Mouse (Mus musculus) heart, adult 18-20 months (tissue): ENCODE measurements around the gene AC141477.1. TPM values are rescaled to one million over a fixed set of nuclear protein-coding genes. Genes with fewer than 3 reads are reported as not detected.

Experiments used
- DNase-seq, 2 experiments: peaks; one replicate each; pipeline ENCODE4 v3.0.0; 2021 to 2022; ENCODE audit warnings: mixed read lengths in 1 of 2
- long read RNA-seq, 2 experiments: library from polyadenylated mRNA; stranded (forward); transcript quantifications; one replicate each; pipeline ENCODE4 v2.0.0; 2021
- total RNA-seq, 2 experiments: library from RNA; stranded (reverse); gene quantifications; 2 replicates each; pipeline ENCODE4 v1.2.3; 2021

The AC141477.1 gene
- total RNA-seq, result not detected
- long read RNA-seq, experiment 1, result 0 reads
- long read RNA-seq, experiment 2, result 0 reads

GRCm38 (mm10) chr10:76440281-76440680 lies at the start of gene AC141477.1:
AC141477.1 (minus strand) TSS chr10:76440444.
- DNase-seq, result no peak

DNA sequence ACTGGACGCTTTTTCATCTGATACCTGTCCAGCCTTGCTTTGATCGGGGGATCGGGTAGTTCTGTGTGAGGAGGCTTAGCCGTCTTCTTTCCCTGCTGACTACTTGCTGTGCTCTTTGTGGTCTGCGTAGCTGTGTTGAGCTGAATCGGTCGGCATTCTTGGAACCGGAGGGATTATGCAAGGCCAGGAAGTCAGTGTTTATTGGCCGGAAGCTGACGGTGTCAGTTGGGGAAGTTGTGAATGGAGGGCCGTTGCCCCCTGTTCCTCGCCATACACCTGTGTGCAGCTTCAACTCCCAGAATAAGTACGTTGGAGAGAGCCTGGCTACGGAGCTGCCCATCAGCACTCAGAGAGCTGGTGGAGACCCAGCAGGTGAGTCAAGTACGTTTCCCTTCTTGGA lies 49.0 kb upstream of the AC141477.1 start:
- no peak for DNase-seq

- no peak for DNase-seq
These were observed 48.0 kb upstream of the AC141477.1 start for GRCm38 (mm10) chr10:76488265-76488664.

- DNase-seq, result no peak
These were observed 46.1 kb upstream of the AC141477.1 start for GRCm38 (mm10) chr10:76486302-76486701.

DNA sequence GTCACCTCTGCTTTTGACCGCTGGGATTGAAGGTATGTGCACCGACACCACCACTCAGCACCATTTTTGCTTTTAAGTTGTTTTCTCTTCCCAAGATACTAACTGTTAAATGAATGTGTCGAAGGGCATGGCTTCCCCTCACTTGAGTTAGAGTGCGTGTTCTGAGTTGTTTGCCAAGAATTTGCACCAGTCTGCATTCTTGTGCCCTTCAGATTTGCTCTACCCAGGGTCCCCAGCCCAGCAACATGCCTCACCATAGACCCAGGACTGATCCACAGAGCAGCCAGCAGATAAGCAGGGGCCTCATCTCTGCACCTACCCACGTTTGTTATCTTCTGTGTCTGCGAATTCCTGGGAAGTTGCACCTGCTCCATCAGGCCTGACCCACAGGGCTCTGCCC lies 41.2 kb upstream of the AC141477.1 start:
- no peak for DNase-seq

GRCm38 (mm10) chr10:76480851-76481250 lies 40.6 kb upstream of the AC141477.1 start:
- DNase-seq, result no peak

GRCm38 (mm10) chr10:76473759-76474158 lies 33.5 kb upstream of the AC141477.1 start:
- no peak for DNase-seq

DNA sequence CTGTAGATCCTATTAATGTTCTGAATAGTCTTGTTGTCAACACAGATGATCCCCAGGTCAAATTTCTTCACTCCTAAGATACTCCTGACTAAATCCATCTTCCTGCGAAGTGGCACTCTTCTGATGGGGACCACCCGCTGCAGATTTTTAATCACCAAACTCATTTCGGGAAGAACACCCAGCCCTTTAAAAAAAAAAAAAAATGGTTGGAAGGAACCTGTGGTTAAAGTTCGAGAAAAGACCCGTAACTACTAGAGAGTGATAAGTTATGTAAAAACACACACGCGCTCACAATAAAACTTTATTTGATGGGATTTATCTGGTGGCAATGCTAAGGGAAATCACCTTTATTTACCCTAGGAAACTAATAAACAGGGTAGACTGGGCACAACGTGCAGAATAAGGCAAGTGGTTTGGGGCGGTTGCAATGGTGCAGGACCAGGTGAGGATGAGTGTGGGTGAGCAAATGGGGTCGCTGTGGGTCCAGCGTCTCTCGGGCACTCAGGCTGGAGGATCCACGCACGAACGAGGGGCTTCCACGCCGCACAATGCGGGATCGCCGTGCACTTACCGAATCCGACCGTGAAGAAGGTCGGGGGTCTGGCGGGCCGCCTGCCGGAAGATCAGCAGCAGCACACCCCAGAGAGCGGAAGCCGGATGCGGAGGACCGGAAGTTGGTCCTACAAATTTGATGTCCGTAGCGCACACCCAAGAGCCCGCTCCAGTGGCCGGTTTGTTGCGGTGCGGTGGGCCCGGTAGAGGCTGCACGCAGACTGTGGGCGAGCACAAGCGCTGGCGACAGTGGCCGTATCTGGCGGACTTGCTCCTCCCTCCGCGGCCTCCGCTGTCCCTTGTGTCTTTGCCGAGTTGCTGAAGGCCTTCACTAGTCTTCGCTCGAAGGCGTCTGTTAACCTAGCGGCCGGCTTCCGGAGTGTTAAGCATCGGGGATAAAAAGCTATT lies 28.2 kb upstream of the AC141477.1 start, which contains the start of the genes Mcm3ap and Ybey:
Mcm3ap (plus strand) TSS at position 725 of the 960 bp plus-strand sequence.
Ybey (minus strand) TSS at position 912 of the 960 bp plus-strand sequence.
- DNase-seq, result peak; percentile 90 to 92

DNA sequence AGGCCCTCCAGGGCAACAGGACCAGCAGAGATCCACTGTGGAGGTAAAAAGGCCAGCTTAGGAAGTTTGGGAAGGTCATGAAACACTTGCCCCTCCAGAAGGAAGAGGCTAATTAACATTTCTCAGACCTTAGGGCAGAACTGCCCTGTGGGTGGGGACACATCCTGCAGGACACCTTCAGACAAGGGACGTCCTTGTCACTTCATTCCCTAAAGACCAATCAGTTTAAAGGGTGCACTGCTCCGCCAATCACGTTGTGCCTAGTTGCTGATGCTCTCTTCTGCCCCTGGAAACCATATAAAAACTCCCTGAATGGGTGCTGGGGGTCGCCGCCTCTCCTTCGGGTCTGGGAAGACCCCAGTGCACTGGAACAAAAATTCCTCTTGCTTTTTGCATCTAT lies 22.5 kb upstream of the AC141477.1 start:
- DNase-seq, result no peak

DNA sequence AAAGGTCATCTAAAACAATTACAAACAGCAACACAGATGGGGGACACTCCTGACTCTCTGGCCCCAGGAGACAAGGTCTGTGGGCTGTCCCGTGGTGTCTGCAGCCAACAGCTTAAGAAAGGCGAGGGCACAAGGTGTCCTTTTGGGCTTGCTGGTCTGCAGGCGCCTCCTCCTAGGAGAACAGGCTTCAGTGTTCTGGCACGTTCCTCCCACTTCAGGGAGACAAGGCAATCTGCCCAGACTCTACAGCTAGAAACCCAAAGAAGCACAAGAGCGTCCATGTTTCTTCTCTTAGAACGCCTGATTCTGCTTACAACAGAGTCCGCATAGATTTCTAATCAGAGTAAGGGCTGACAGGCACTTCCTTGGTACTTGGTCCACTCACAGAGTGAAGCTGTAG lies 22.1 kb upstream of the AC141477.1 start:
- no peak for DNase-seq

GRCm38 (mm10) chr10:76461255-76461654 lies 21.0 kb upstream of the AC141477.1 start:
- DNase-seq, result no peak

- DNase-seq, result peak; percentile 35 to 68
These were observed 15.0 kb upstream of the AC141477.1 start for GRCm38 (mm10) chr10:76455289-76455688.

DNA sequence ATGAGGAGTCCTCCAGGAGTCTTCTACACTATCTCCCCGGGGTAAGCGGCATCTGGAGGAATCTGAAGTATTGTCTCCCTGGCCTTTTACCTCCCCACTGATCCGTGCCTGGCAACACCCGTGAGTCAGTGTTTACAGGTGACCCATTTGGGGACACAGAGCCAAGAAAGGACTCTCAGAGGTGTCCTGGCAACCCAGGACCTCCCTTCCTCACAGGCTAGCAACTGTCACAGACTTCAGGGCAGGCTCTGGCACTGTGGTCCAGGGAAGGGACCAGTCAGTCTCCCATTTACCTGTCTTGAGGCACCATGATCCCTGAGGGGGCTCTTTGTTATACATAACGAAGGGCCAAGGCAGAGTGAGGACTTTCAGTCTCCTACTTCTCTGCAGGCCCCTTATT lies 8.6 kb upstream of the AC141477.1 start, which contains the start of gene 2610028H24Rik:
2610028H24Rik (plus strand) TSS at position 231 of the 400 bp plus-strand sequence.
- DNase-seq, result no peak

GRCm38 (mm10) chr10:76447406-76448229 lies 7.4 kb upstream of the AC141477.1 start:
- peak; percentile 64 to 72 for DNase-seq

DNA sequence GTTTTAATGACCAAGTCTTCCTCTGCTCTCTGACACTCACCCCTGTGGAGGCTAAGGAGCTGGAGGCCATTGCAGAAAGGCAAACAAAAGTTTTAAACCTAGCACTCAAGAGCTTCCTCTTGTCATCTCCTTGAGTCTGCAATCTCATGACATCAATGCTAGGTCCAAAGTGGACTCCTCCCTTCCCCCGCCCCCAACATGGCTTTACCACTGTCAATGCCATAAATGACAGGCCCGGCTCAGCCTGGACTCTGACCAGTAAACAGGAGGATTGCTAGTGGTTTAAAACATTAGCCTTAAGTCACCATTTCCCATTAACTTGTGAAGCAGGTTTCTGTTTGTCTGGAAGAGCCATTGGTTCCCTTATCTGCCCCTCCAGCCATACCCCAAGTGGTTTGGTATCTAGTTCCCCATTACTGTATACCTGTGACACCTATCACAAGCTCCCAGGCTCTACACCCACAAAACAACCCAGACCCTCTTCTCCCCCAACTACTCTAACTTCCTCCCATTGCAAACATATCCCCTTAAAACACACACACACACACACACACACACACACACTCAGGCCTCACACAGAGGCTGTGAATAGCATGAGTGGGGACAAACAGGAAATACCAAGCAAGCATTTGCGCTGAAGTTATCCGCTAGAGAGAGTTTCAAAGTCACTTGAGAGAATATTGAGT lies 5.9 kb upstream of the AC141477.1 start:
- DNase-seq, result peak; percentile 23 to 38

DNA sequence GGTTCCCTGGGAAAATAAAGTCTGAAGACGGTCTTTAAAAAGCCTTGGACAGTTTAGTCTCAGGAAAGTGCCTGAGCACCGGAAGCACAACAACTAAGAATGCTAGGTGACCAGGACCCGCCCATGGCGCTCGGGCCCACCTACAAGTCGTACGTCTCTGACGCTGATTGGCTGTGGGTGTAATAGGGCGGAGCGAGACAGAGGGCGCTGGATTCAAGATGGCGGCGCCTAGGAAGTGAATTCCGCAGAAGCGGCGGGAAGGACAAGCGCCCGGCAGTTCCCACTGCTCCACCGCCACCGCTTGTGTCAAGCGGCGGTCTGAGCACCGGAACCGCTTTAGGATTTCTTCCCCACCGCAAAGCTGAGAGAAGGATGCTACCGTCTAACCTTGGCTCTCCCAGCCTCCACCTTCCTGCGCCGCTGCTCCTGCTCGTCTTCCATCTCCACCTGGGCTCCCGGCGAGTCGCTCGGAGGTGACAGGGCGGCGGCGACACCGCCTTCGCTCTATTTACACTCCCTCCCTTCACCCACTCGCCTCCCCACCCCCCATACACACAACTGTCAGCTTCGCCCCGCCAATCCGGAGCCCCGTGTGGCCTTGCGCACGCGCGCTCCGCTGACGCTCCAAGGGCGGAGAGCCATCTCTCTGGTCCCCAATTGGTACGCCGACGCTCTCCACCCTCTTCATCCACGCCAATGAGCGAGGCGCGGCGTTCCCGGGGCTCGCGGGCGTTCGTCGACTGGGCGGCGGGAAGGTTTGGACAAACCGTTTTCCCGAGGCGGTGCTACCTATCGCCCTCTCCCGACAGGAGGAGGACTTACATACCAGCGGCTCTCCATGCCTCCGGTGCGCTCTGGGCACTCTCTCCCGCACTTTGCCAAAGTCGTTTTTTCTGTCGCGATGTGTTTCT lies 2.2 kb upstream of the AC141477.1 start, which contains the start of gene Pcnt:
Pcnt (minus strand) TSS at position 609 of the 911 bp plus-strand sequence.
- peak; percentile 98 to 99 for DNase-seq

- DNase-seq, result no peak
These were observed 945 bp downstream of the AC141477.1 start for GRCm38 (mm10) chr10:76439107-76439890.

DNA sequence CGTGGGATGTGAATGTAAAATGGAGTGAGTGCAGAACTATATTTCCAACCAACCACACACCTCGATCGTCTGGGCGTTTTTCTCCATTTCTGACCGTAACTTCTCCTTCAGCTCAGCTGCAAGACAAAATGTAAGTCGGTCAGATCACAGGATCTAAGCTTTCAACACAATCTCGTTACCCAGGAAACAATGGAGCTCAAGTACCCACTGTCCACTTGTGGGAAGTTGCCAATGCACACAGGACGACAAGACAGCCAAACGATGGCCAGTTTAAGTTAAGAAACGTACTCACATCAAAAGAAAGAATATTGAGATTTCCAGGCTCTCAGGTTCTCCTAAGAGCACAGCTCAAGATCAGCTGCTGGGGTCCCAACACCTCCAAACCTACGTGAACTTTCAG lies 6.3 kb downstream of the AC141477.1 start:
- no peak for DNase-seq

DNA sequence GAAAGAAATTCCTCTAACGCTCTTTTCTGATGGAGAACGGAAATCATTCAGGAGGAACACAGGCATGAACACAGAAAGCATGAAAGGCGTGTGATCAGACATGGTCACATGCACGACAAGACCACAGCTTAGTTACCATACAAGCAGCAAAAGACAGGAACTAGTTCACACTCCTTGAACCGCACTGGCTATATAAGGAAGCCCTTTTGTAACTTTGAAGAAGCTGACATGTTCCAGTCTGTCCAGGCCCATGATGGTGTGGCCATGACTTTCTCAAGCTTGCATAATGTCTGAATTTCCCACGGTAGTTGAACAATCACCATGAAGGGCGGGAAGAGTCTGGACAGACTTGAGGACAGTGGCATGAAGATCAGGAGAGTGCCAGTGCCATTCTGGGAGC lies 14.6 kb downstream of the AC141477.1 start:
- DNase-seq, result no peak

GRCm38 (mm10) chr10:76416811-76417210 lies 23.4 kb downstream of the AC141477.1 start:
- DNase-seq, result peak; percentile 71 to 85
